Mouse (Mus musculus): ENCODE data around the gene Gm21828.
"Not testable (repeated sequence)": the region's sequence is repeated elsewhere in the genome, so short reads cannot be mapped to it uniquely, and the experiment has no call there.

Gene Gm21828

DNA sequence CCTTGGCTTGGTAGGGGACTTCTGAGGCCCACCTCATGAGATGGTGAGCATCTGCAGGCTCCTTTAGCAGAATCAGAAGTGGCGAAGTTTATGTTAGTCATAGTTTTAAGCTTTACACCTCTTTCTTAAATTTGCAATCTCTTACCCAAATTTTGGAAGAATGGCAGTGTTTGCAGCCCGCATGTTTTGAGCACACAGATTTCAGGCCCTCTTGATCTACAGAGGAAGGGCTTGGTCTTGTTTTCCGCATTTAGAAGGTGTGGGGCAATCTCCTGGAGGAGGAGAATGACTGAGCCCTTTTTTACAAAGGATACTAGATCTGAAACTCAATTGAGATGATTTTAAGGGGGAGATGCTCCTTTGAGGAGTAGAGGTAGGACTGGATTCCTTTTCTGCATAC, at the start of gene Gm21828:
Gm21828 (minus strand) TSS at position 101 of the 400 bp plus-strand sequence.
- not testable (repeated sequence) for DNase-seq

GRCm38 (mm10) chrY:13252091-13252490, 28.4 kb upstream of the Gm21828 start, which contains the start of the genes Gm21440 and Gm21454:
Gm21440 (plus strand) TSS chrY:13252391.
Gm21454 (plus strand) TSS chrY:13252442.
- not testable (repeated sequence) for DNase-seq
